Mouse (Mus musculus): ENCODE data around the gene Kcnk4.

- TF ChIP-seq CTCF (IDR thresholded peaks at IDR 0.05; ENCODE audit: extremely low read depth, insufficient read length, insufficient replicate concordance, low read depth, low read length), result no peak
- TF ChIP-seq POLR2A (IDR thresholded peaks at IDR 0.05; ENCODE audit: low read depth, low read length), result no peak
Measured at GRCm38 (mm10) chr19:6983621-6984020, 49.3 kb upstream of the Kcnk4 start.
